Comparison of ENCODE assay signal across 15 mouse cellular contexts in genomic region chr6:124835531-124835930, GRCm38 (mm10). TPM values are rescaled to one million over a fixed set of nuclear protein-coding genes. Genes with fewer than 3 reads are reported as not detected.
DNase-seq lines count a peak whose midpoint lies in the region; ATAC-seq lines count a peak whose summit lies in the region.
"Had no signal": no experiment of that assay in that cellular context is flagged by ENCODE, and none has a peak within 500 bp of the region (broad histone marks: within the 10 kb centered on the region; RNA-seq: fewer than 3 reads in every experiment).

No protein-coding gene starts in this region.

- peaks cover 37% of the 10 kb centered on the region for H3K4me1 ChIP-seq in heart, embryonic 12.5 days (replicated peaks)
- H3K4me1 ChIP-seq in midbrain, embryonic 10.5 days: peaks cover 65% of the 10 kb centered on the region
- peaks cover 14% of the 10 kb centered on the region for H3K4me1 ChIP-seq in midbrain, embryonic 14.5 days (ENCODE audit: control insufficient read depth, insufficient read depth, low read length)
- peaks cover 44% of the 10 kb centered on the region for H3K4me1 ChIP-seq in embryonic facial prominence, embryonic 13.5 days
- H3K4me1 ChIP-seq in stomach, embryonic 16.5 days (ENCODE audit: control insufficient read depth, insufficient read depth, low read length): peaks cover 25% of the 10 kb centered on the region

- H3K27me3 ChIP-seq in heart, embryonic 12.5 days (replicated peaks): no peaks in the 10 kb centered on the region
- H3K27me3 ChIP-seq in midbrain, embryonic 10.5 days (ENCODE audit: low read depth, poor library complexity, severe bottlenecking): peaks cover 11% of the 10 kb centered on the region; the same call in 1 of the 2 replicates
- no peaks in the 10 kb centered on the region for H3K27me3 ChIP-seq in midbrain, embryonic 14.5 days (ENCODE audit: control insufficient read depth, insufficient read depth, low read length)
- no peaks in the 10 kb centered on the region for H3K27me3 ChIP-seq in embryonic facial prominence, embryonic 13.5 days
- no peaks in the 10 kb centered on the region for H3K27me3 ChIP-seq in stomach, embryonic 16.5 days (ENCODE audit: control insufficient read depth, insufficient read depth, low read length)

- no peak overlapping the region for H3K4me3 ChIP-seq in heart, embryonic 12.5 days
- no peak overlapping the region for H3K4me3 ChIP-seq in midbrain, embryonic 10.5 days
- no peak overlapping the region for H3K4me3 ChIP-seq in midbrain, embryonic 14.5 days (replicated peaks; ENCODE audit: low read depth, low read length)
- no peak overlapping the region for H3K4me3 ChIP-seq in embryonic facial prominence, embryonic 13.5 days
- H3K4me3 ChIP-seq in stomach, embryonic 16.5 days (replicated peaks; ENCODE audit: low read length): no peak overlapping the region

- no peak overlapping the region for H3K27ac ChIP-seq in heart, embryonic 12.5 days (ENCODE audit: poor library complexity, severe bottlenecking)
- no peak overlapping the region for H3K27ac ChIP-seq in midbrain, embryonic 10.5 days (replicated peaks)
- H3K27ac ChIP-seq in midbrain, embryonic 14.5 days (replicated peaks; ENCODE audit: low read depth, low read length): no peak overlapping the region
- no peak overlapping the region; the same call in 1 of the 2 replicates for H3K27ac ChIP-seq in embryonic facial prominence, embryonic 13.5 days
- peak overlapping the region; percentile 21; the same call in 1 of the 2 replicates for H3K27ac ChIP-seq in stomach, embryonic 16.5 days (ENCODE audit: low read length)

- H3K4me2 ChIP-seq in heart, embryonic 12.5 days: no peak overlapping the region
- H3K4me2 ChIP-seq in midbrain, embryonic 14.5 days (ENCODE audit: low read length): no peak overlapping the region
- H3K4me2 ChIP-seq in embryonic facial prominence, embryonic 13.5 days: no peak overlapping the region
- H3K4me2 ChIP-seq in stomach, embryonic 16.5 days (ENCODE audit: low read depth, low read length): no peak overlapping the region

- no peak for ATAC-seq in heart, embryonic 12.5 days (ENCODE audit: insufficient number of reproducible peaks, low FRiP score)
- no peak for ATAC-seq in midbrain, embryonic 14.5 days (ENCODE audit: low FRiP score, low TSS enrichment)
- ATAC-seq in embryonic facial prominence, embryonic 13.5 days (ENCODE audit: insufficient number of reproducible peaks, insufficient read depth, low FRiP score, low TSS enrichment, low read depth): no peak
- no peak for ATAC-seq in stomach, embryonic 16.5 days (ENCODE audit: insufficient read depth, low FRiP score)
- ATAC-seq: activated CD4-positive, CD25-positive, alpha-beta regulatory T cell, adult 4 months had no signal

- no peaks in the 10 kb centered on the region for H3K9me3 ChIP-seq in heart, embryonic 12.5 days (replicated peaks)
- H3K9me3 ChIP-seq in midbrain, embryonic 10.5 days (replicated peaks): no peaks in the 10 kb centered on the region
- H3K9me3 ChIP-seq in midbrain, embryonic 14.5 days (ENCODE audit: control insufficient read depth, low read length): no peaks in the 10 kb centered on the region
- H3K9me3 ChIP-seq in embryonic facial prominence, embryonic 13.5 days: no peaks in the 10 kb centered on the region
- H3K9me3 ChIP-seq in stomach, embryonic 16.5 days (replicated peaks; ENCODE audit: control insufficient read depth, low read length): no peaks in the 10 kb centered on the region

- intact Hi-C loops in heart, postnatal 10 days (cut with DNase I): no loop called here

- WGBS in heart, embryonic 12.5 days: 43% methylated on average over 10 of the region's 10 CpGs
- WGBS in midbrain, embryonic 10.5 days: 67% methylated on average over 10 of the region's 10 CpGs
- WGBS in midbrain, embryonic 14.5 days: 68% methylated on average over 10 of the region's 10 CpGs
- WGBS in embryonic facial prominence, embryonic 13.5 days: 40% methylated on average over 10 of the region's 10 CpGs
- WGBS in stomach, embryonic 16.5 days: 62% methylated on average over 10 of the region's 10 CpGs

- DNase-seq in heart, postnatal 10 days: no peak
- peak; percentile 24 for DNase-seq in midbrain, embryonic 10.5 days (ENCODE audit: low spot score)
- DNase-seq in midbrain, embryonic 14.5 days: no peak
- no peak for DNase-seq in cerebellum, adult 9-11 months
- DNase-seq in layer of hippocampus, postnatal 14 days (ENCODE audit: low spot score in 2 of 2): no peak
- DNase-seq: adrenal gland, postnatal 36 days; cerebellum, postnatal 36 days; kidney, postnatal 14 days; liver; thymus, adult 2 months had no signal

- peaks cover 33% of the 10 kb centered on the region for H3K36me3 ChIP-seq in heart, embryonic 12.5 days
- peaks cover 45% of the 10 kb centered on the region for H3K36me3 ChIP-seq in midbrain, embryonic 10.5 days
- H3K36me3 ChIP-seq in midbrain, embryonic 14.5 days (ENCODE audit: control insufficient read depth, insufficient read depth, low read length): no peaks in the 10 kb centered on the region
- H3K36me3 ChIP-seq in embryonic facial prominence, embryonic 13.5 days: peaks cover 28% of the 10 kb centered on the region
- H3K36me3 ChIP-seq in stomach, embryonic 16.5 days (ENCODE audit: control insufficient read depth, insufficient read depth, low read length): 0 out of 2 replicates have a peak, but pooled peaks cover 3% of the 10 kb centered on the region

- H3K9ac ChIP-seq in heart, embryonic 12.5 days: peak overlapping the region; percentile 21; the same call in 1 of the 2 replicates
- no peak overlapping the region for H3K9ac ChIP-seq in midbrain, embryonic 14.5 days (replicated peaks; ENCODE audit: low read length)
- peak overlapping the region; percentile 46; the same call in 1 of the 2 replicates for H3K9ac ChIP-seq in embryonic facial prominence, embryonic 13.5 days
- no peak overlapping the region for H3K9ac ChIP-seq in stomach, embryonic 16.5 days (ENCODE audit: low read length)

RNA-seq across cellular contexts. Expression of gene Gnb3, which starts 4.5 kb away (rescaled TPM):
- 6.4 and 7.8 TPM in 2 replicates for polyA plus RNA-seq in heart, embryonic 12.5 days (2016; fragmentation: Nextera tagmentation; extraction: Ambion mirVana)
- total RNA-seq in heart, postnatal 10 days (2021): 1 to 10 TPM; 3.9 to 4.4 TPM
- polyA plus RNA-seq in midbrain, embryonic 10.5 days (2016; fragmentation: Nextera tagmentation; extraction: Ambion mirVana): 0.89 and 3.4 TPM in 2 replicates
- 1.7 and 4.5 TPM in 2 replicates for polyA plus RNA-seq in midbrain, embryonic 14.5 days (2014; fragmentation: Nextera tagmentation; extraction: Ambion mirVana)
- 0.25 and 0.52 TPM in 2 replicates for polyA plus RNA-seq in embryonic facial prominence, embryonic 13.5 days (2015; fragmentation: Nextera tagmentation; extraction: Ambion mirVana)
- 0.66 and 1.5 TPM in 2 replicates for polyA plus RNA-seq in stomach, embryonic 16.5 days (2015; fragmentation: Nextera tagmentation; extraction: Ambion mirVana)
- under 1 TPM in 1 of 2 experiments, not detected in 1; 0.21 TPM for total RNA-seq in layer of hippocampus, postnatal 14 days (2021)
- polyA plus RNA-seq: C2C12 had no signal

RNA-seq across cellular contexts. Expression of gene Cdca3, which starts 6.2 kb away (rescaled TPM):
- 105 and 121 TPM in 2 replicates for polyA plus RNA-seq in heart, embryonic 12.5 days (2016; fragmentation: Nextera tagmentation; extraction: Ambion mirVana)
- total RNA-seq in heart, postnatal 10 days (2021): 10 to 100 TPM; 19.1 to 23.2 TPM
- 258 and 273 TPM in 2 replicates for polyA plus RNA-seq in midbrain, embryonic 10.5 days (2016; fragmentation: Nextera tagmentation; extraction: Ambion mirVana)
- polyA plus RNA-seq in midbrain, embryonic 14.5 days (2014; fragmentation: Nextera tagmentation; extraction: Ambion mirVana): 25.0 and 43.7 TPM in 2 replicates
- polyA plus RNA-seq in embryonic facial prominence, embryonic 13.5 days (2015; fragmentation: Nextera tagmentation; extraction: Ambion mirVana): 142 and 184 TPM in 2 replicates
- 129 and 138 TPM in 2 replicates for polyA plus RNA-seq in stomach, embryonic 16.5 days (2015; fragmentation: Nextera tagmentation; extraction: Ambion mirVana)
- total RNA-seq in layer of hippocampus, postnatal 14 days (2021): 1 to 10 TPM; 2.0 to 3.4 TPM

RNA-seq across cellular contexts. Expression of gene Usp5, which starts 6.2 kb away (rescaled TPM):
- polyA plus RNA-seq in heart, embryonic 12.5 days (2016; fragmentation: Nextera tagmentation; extraction: Ambion mirVana): 119 and 121 TPM in 2 replicates
- 10 to 100 TPM; 87.5 to 87.9 TPM for total RNA-seq in heart, postnatal 10 days (2021)
- 212 and 228 TPM in 2 replicates for polyA plus RNA-seq in midbrain, embryonic 10.5 days (2016; fragmentation: Nextera tagmentation; extraction: Ambion mirVana)
- polyA plus RNA-seq in midbrain, embryonic 14.5 days (2014; fragmentation: Nextera tagmentation; extraction: Ambion mirVana): 184 and 191 TPM in 2 replicates
- polyA plus RNA-seq in embryonic facial prominence, embryonic 13.5 days (2015; fragmentation: Nextera tagmentation; extraction: Ambion mirVana): 149 and 163 TPM in 2 replicates
- 128 and 139 TPM in 2 replicates for polyA plus RNA-seq in stomach, embryonic 16.5 days (2015; fragmentation: Nextera tagmentation; extraction: Ambion mirVana)
- total RNA-seq in layer of hippocampus, postnatal 14 days (2021): 100 to 1,000 TPM; 180 to 183 TPM

RNA-seq across cellular contexts. Expression of gene Tpi1, which starts 21.4 kb away (rescaled TPM):
- 1,356 and 1,406 TPM in 2 replicates for polyA plus RNA-seq in heart, embryonic 12.5 days (2016; fragmentation: Nextera tagmentation; extraction: Ambion mirVana)
- 100 to 1,000 TPM; 870 to 877 TPM for total RNA-seq in heart, postnatal 10 days (2021)
- polyA plus RNA-seq in midbrain, embryonic 10.5 days (2016; fragmentation: Nextera tagmentation; extraction: Ambion mirVana): 786 and 953 TPM in 2 replicates
- polyA plus RNA-seq in midbrain, embryonic 14.5 days (2014; fragmentation: Nextera tagmentation; extraction: Ambion mirVana): 343 and 349 TPM in 2 replicates
- polyA plus RNA-seq in embryonic facial prominence, embryonic 13.5 days (2015; fragmentation: Nextera tagmentation; extraction: Ambion mirVana): 710 and 723 TPM in 2 replicates
- polyA plus RNA-seq in stomach, embryonic 16.5 days (2015; fragmentation: Nextera tagmentation; extraction: Ambion mirVana): 938 and 959 TPM in 2 replicates
- total RNA-seq in layer of hippocampus, postnatal 14 days (2021): 100 to 1,000 TPM; 578 to 579 TPM

RNA-seq across cellular contexts. Expression of gene P3h3, which starts 22.0 kb away (rescaled TPM):
- polyA plus RNA-seq in heart, embryonic 12.5 days (2016; fragmentation: Nextera tagmentation; extraction: Ambion mirVana): 19.2 and 21.9 TPM in 2 replicates
- 10 to 100 TPM; 27.1 to 27.3 TPM for total RNA-seq in heart, postnatal 10 days (2021)
- 8.3 and 9.9 TPM in 2 replicates for polyA plus RNA-seq in midbrain, embryonic 10.5 days (2016; fragmentation: Nextera tagmentation; extraction: Ambion mirVana)
- 13.9 and 15.7 TPM in 2 replicates for polyA plus RNA-seq in midbrain, embryonic 14.5 days (2014; fragmentation: Nextera tagmentation; extraction: Ambion mirVana)
- 60.5 and 60.8 TPM in 2 replicates for polyA plus RNA-seq in embryonic facial prominence, embryonic 13.5 days (2015; fragmentation: Nextera tagmentation; extraction: Ambion mirVana)
- 9.9 and 11.5 TPM in 2 replicates for polyA plus RNA-seq in stomach, embryonic 16.5 days (2015; fragmentation: Nextera tagmentation; extraction: Ambion mirVana)
- total RNA-seq in layer of hippocampus, postnatal 14 days (2021): 10 to 100 TPM; 24.7 to 24.8 TPM
- polyA plus RNA-seq: activated CD4-positive, CD25-positive, alpha-beta regulatory T cell, adult 4 months had no signal

Comparison
In these comparisons a context has a peak if more than half of its experiments do, and no peak if none do; other contexts are left out.
1. H3K9ac ChIP-seq: peak in heart, embryonic 12.5 days (single experiment) and embryonic facial prominence, embryonic 13.5 days (single experiment); none in midbrain, embryonic 14.5 days (single experiment) and stomach, embryonic 16.5 days (single experiment).